Mouse (Mus musculus) stomach, postnatal 0 days (tissue): Measurements from ENCODE around the gene R3hdm2.

Experiments used
- CTCF ChIP-seq: IDR thresholded peaks from 2 replicates; pipeline ENCODE4 v1.5.1; 2016; ENCODE audit warnings: antibody characterized with exemption, low read depth, mild to moderate bottlenecking, moderate library complexity
- EP300 ChIP-seq: optimal IDR thresholded peaks from 2 replicates; pipeline ENCODE3; 2016; ENCODE audit warnings: antibody characterized with exemption

GRCm38 (mm10) chr10:127427107-127427506 is 47.0 kb downstream of the R3hdm2 start:
- TF ChIP-seq CTCF: no peak
- TF ChIP-seq EP300: no peak
